Mouse (Mus musculus): ENCODE measurements around the gene D5Ertd579e. TPM values are rescaled to one million over a fixed set of nuclear protein-coding genes. Genes with fewer than 3 reads are reported as not detected.

D5Ertd579e gene
- polyA plus RNA-seq, 1 experiment from 2014 or later, result 39.9 TPM

- no peaks in the 10 kb centered on the region for H3K9me3 ChIP-seq (ENCODE audit: control insufficient read depth, low read length)
- H3K4me3 ChIP-seq (replicated peaks; ENCODE audit: low read length), result no peak overlapping the region
- peaks cover 5% of the 10 kb centered on the region; the same call in 1 of the 2 replicates for H3K4me1 ChIP-seq (replicated peaks; ENCODE audit: control insufficient read depth, insufficient read depth, low read length)
- WGBS, result 52% methylated on average over 3 of the region's 3 CpGs
- H3K36me3 ChIP-seq (ENCODE audit: control insufficient read depth, insufficient read depth), result no peaks in the 10 kb centered on the region
- no peak for ATAC-seq
- H3K27ac ChIP-seq (ENCODE audit: low read length), result no peak overlapping the region
- no peak overlapping the region for H3K9ac ChIP-seq (replicated peaks; ENCODE audit: low read depth, low read length)
- no peak overlapping the region for H3K4me2 ChIP-seq (ENCODE audit: low read length)
- no peaks in the 10 kb centered on the region for H3K27me3 ChIP-seq (replicated peaks; ENCODE audit: control insufficient read depth, insufficient read depth, low read length)
These were observed 122.5 kb downstream of the D5Ertd579e start for GRCm38 (mm10) chr5:36573354-36573753.

- Histone ChIP-seq H3K4me1 (replicated peaks; ENCODE audit: control insufficient read depth, insufficient read depth, low read length) (peaks cover 5% of the 10 kb centered on the region), H3K9ac (replicated peaks; ENCODE audit: low read depth, low read length) (no peak overlapping the region), H3K27me3 (replicated peaks; ENCODE audit: control insufficient read depth, insufficient read depth, low read length) (no peaks in the 10 kb centered on the region), H3K4me2 (ENCODE audit: low read length) (no peak overlapping the region), H3K4me3 (replicated peaks; ENCODE audit: low read length) (no peak overlapping the region), H3K36me3 (ENCODE audit: control insufficient read depth, insufficient read depth) (no peaks in the 10 kb centered on the region), H3K9me3 (ENCODE audit: control insufficient read depth, low read length) (no peaks in the 10 kb centered on the region), H3K27ac (ENCODE audit: low read length) (no peak overlapping the region)
- ATAC-seq, result no peak
- 92% methylated on average over 16 of the region's 16 CpGs for WGBS
These were observed 124.5 kb downstream of the D5Ertd579e start for GRCm38 (mm10) chr5:36571371-36571770.

GRCm38 (mm10) chr5:36570546-36571245 is 125.1 kb downstream of the D5Ertd579e start:
- 85% methylated on average over 4 of the region's 4 CpGs for WGBS
- Histone ChIP-seq H3K4me1 (replicated peaks; ENCODE audit: control insufficient read depth, insufficient read depth, low read length) (peaks cover 5% of the 10 kb centered on the region), H3K4me3 (replicated peaks; ENCODE audit: low read length) (no peak overlapping the region), H3K9me3 (ENCODE audit: control insufficient read depth, low read length) (no peaks in the 10 kb centered on the region), H3K27me3 (replicated peaks; ENCODE audit: control insufficient read depth, insufficient read depth, low read length) (no peaks in the 10 kb centered on the region), H3K4me2 (ENCODE audit: low read length) (no peak overlapping the region), H3K36me3 (ENCODE audit: control insufficient read depth, insufficient read depth) (no peaks in the 10 kb centered on the region), H3K9ac (replicated peaks; ENCODE audit: low read depth, low read length) (no peak overlapping the region), H3K27ac (ENCODE audit: low read length) (no peak overlapping the region)
- no peak for ATAC-seq

DNA sequence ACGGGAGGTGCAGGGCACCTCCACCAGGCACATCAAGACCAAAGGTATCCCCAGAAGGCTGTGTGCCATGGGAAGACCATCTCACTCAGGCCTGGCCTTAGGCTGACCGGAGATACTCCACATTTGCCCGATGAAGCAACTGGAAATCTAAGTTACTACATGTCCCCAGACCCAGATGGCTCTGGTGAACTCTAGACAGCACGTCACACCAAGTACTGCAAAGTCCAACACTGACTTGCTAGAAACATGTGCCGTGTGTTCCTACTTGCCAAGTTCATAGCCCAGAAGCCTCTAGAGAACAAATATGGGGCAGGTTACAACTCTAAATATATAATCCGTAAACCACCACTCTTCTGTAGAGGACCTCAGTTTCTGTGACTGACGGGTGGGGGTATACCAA is 125.7 kb downstream of the D5Ertd579e start:
- WGBS, result 94% methylated on average over 7 of the region's 7 CpGs
- ATAC-seq, result no peak

GRCm38 (mm10) chr5:36568118-36568517 is 127.7 kb downstream of the D5Ertd579e start:
- H3K36me3 ChIP-seq (ENCODE audit: control insufficient read depth, insufficient read depth), result no peaks in the 10 kb centered on the region
- H3K4me1 ChIP-seq (replicated peaks; ENCODE audit: control insufficient read depth, insufficient read depth, low read length), result no peaks in the 10 kb centered on the region; the same call in 1 of the 2 replicates
- 91% methylated on average over 4 of the region's 4 CpGs for WGBS
- no peak overlapping the region for H3K9ac ChIP-seq (replicated peaks; ENCODE audit: low read depth, low read length)
- ATAC-seq, result no peak
- H3K4me2 ChIP-seq (ENCODE audit: low read length), result no peak overlapping the region
- no peaks in the 10 kb centered on the region for H3K27me3 ChIP-seq (replicated peaks; ENCODE audit: control insufficient read depth, insufficient read depth, low read length)
- no peak overlapping the region for H3K4me3 ChIP-seq (replicated peaks; ENCODE audit: low read length)
- H3K27ac ChIP-seq (ENCODE audit: low read length), result no peak overlapping the region
- no peaks in the 10 kb centered on the region for H3K9me3 ChIP-seq (ENCODE audit: control insufficient read depth, low read length)

More for the DNA sequence above, 125.7 kb downstream of the D5Ertd579e start:
- Histone ChIP-seq H3K4me3 (replicated peaks; ENCODE audit: low read length) (no peak overlapping the region), H3K4me1 (replicated peaks; ENCODE audit: control insufficient read depth, insufficient read depth, low read length) (peaks cover 5% of the 10 kb centered on the region), H3K27ac (ENCODE audit: low read length) (no peak overlapping the region), H3K27me3 (replicated peaks; ENCODE audit: control insufficient read depth, insufficient read depth, low read length) (no peaks in the 10 kb centered on the region), H3K36me3 (ENCODE audit: control insufficient read depth, insufficient read depth) (no peaks in the 10 kb centered on the region), H3K4me2 (ENCODE audit: low read length) (no peak overlapping the region), H3K9me3 (ENCODE audit: control insufficient read depth, low read length) (no peaks in the 10 kb centered on the region), H3K9ac (replicated peaks; ENCODE audit: low read depth, low read length) (no peak overlapping the region)

DNA sequence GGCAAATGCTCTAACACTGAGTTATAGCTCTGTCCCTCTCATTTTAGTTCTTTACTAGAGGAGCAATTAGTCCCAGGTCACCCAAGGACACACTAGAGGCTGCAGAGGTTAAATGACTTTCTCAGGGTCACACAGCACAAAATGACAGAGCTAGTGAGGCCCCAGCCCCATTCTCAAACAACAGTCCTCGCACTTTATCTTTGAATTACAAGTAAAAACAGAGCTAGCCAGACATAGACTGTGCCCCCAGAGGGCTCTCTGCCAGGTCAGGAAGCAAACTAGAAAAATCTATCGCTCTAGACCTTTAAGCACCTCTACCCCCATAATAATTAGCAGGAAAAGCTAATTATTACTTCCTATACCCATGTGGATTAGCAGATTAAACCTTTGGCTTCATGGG is 128.2 kb downstream of the D5Ertd579e start:
- Histone ChIP-seq H3K27me3 (replicated peaks; ENCODE audit: control insufficient read depth, insufficient read depth, low read length) (no peaks in the 10 kb centered on the region), H3K4me2 (ENCODE audit: low read length) (no peak overlapping the region), H3K27ac (ENCODE audit: low read length) (no peak overlapping the region), H3K36me3 (ENCODE audit: control insufficient read depth, insufficient read depth) (no peaks in the 10 kb centered on the region), H3K4me1 (replicated peaks; ENCODE audit: control insufficient read depth, insufficient read depth, low read length) (no peaks in the 10 kb centered on the region; the same call in 1 of the 2 replicates), H3K4me3 (replicated peaks; ENCODE audit: low read length) (no peak overlapping the region), H3K9me3 (ENCODE audit: control insufficient read depth, low read length) (no peaks in the 10 kb centered on the region), H3K9ac (replicated peaks; ENCODE audit: low read depth, low read length) (no peak overlapping the region)
- no peak for ATAC-seq
- WGBS, result 63% methylated on average over 2 of the region's 2 CpGs

DNA sequence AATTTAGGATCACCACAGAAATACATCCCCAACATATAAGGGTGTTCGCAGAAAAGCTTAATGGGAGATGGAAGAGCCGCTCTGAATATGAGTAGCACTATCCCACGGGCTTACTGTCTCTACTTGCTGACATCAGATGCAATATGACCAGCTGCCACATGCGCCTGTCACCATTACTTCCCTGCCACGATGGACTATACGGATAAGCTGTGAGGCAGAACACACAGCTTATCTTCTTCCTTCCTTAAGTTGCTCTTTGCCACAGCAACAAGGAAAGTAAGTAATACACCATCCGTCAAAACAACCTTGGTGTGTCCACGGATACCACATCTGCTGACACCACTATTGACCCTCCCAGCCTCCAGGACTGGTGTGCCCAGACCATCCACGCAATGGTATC is 131.3 kb downstream of the D5Ertd579e start:
- no peak overlapping the region for H3K9ac ChIP-seq (replicated peaks; ENCODE audit: low read depth, low read length)
- H3K27ac ChIP-seq (ENCODE audit: low read length), result no peak overlapping the region
- no peaks in the 10 kb centered on the region for H3K27me3 ChIP-seq (replicated peaks; ENCODE audit: control insufficient read depth, insufficient read depth, low read length)
- H3K4me3 ChIP-seq (replicated peaks; ENCODE audit: low read length), result no peak overlapping the region
- no peak for ATAC-seq
- no peak overlapping the region for H3K4me2 ChIP-seq (ENCODE audit: low read length)
- WGBS, result 89% methylated on average over 9 of the region's 9 CpGs
- H3K9me3 ChIP-seq (ENCODE audit: control insufficient read depth, low read length), result no peaks in the 10 kb centered on the region
- H3K4me1 ChIP-seq (replicated peaks; ENCODE audit: control insufficient read depth, insufficient read depth, low read length), result no peaks in the 10 kb centered on the region; the same call in 1 of the 2 replicates
- no peaks in the 10 kb centered on the region for H3K36me3 ChIP-seq (ENCODE audit: control insufficient read depth, insufficient read depth)

DNA sequence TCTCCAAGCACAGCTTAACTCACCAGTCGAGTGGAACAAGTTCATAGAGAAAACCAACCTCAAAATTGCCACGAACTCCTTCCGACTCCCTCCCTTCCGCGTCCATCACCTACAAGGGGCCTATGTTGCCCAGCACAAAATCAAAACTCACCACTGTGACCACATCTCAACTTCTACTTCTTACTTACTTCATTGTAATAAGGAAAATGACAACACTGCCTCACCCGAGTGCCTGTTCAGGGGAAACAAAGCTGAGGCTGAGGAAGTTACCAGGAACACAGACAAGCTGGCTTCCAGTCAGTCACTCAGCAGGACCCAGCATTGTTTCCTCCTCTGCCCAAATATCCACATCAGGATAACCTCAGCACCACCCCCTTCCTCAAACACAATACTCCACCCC is 132.1 kb downstream of the D5Ertd579e start:
- Histone ChIP-seq H3K27me3 (replicated peaks; ENCODE audit: control insufficient read depth, insufficient read depth, low read length) (no peaks in the 10 kb centered on the region), H3K9me3 (ENCODE audit: control insufficient read depth, low read length) (no peaks in the 10 kb centered on the region), H3K4me1 (replicated peaks; ENCODE audit: control insufficient read depth, insufficient read depth, low read length) (no peaks in the 10 kb centered on the region; the same call in 1 of the 2 replicates), H3K4me3 (replicated peaks; ENCODE audit: low read length) (no peak overlapping the region), H3K27ac (ENCODE audit: low read length) (no peak overlapping the region), H3K36me3 (ENCODE audit: control insufficient read depth, insufficient read depth) (no peaks in the 10 kb centered on the region), H3K9ac (replicated peaks; ENCODE audit: low read depth, low read length) (no peak overlapping the region), H3K4me2 (ENCODE audit: low read length) (no peak overlapping the region)
- WGBS, result 80% methylated on average over 6 of the region's 6 CpGs
- ATAC-seq, result no peak

GRCm38 (mm10) chr5:36562791-36563445 is 132.9 kb downstream of the D5Ertd579e start:
- H3K4me2 ChIP-seq (ENCODE audit: low read length), result no peak overlapping the region
- no peak overlapping the region for H3K9ac ChIP-seq (replicated peaks; ENCODE audit: low read depth, low read length)
- ATAC-seq, result no peak
- H3K4me1 ChIP-seq (replicated peaks; ENCODE audit: control insufficient read depth, insufficient read depth, low read length), result no peaks in the 10 kb centered on the region; the same call in 1 of the 2 replicates
- H3K4me3 ChIP-seq (replicated peaks; ENCODE audit: low read length), result no peak overlapping the region
- H3K27me3 ChIP-seq (replicated peaks; ENCODE audit: control insufficient read depth, insufficient read depth, low read length), result no peaks in the 10 kb centered on the region
- H3K36me3 ChIP-seq (ENCODE audit: control insufficient read depth, insufficient read depth), result no peaks in the 10 kb centered on the region
- no peak overlapping the region for H3K27ac ChIP-seq (ENCODE audit: low read length)
- no peaks in the 10 kb centered on the region for H3K9me3 ChIP-seq (ENCODE audit: control insufficient read depth, low read length)
- WGBS, result 91% methylated on average over 10 of the region's 10 CpGs

Measured in forebrain, embryonic 16.5 days (tissue).